Mouse (Mus musculus) G1E-ER4 (cell line): ENCODE measurements around the gene Mapk8ip1. TPM values are rescaled to one million over a fixed set of nuclear protein-coding genes. Genes with fewer than 3 reads are reported as not detected.

Experiments
- GATA1 ChIP-seq: IDR thresholded peaks from one replicate; pipeline ENCODE4 v1.8.0; 2012; ENCODE audit warnings: low read length, inconsistent platforms
- polyA plus RNA-seq: library from polyadenylated mRNA; stranded (reverse); fragments of >175 nt; gene quantifications from 2 replicates; pipeline ENCODE4 v1.2.3, GENCODE M21; 2012

Mapk8ip1 gene
- polyA plus RNA-seq, 1 experiment: 0.11 TPM

GRCm38 (mm10) chr2:92404737-92405136, 3.7 kb upstream of the Mapk8ip1 start:
- no peak for TF ChIP-seq GATA1

GRCm38 (mm10) chr2:92403776-92404319, 2.8 kb upstream of the Mapk8ip1 start:
- TF ChIP-seq GATA1: no peak

GRCm38 (mm10) chr2:92402591-92403326, 1.7 kb upstream of the Mapk8ip1 start:
- TF ChIP-seq GATA1: no peak

- TF ChIP-seq GATA1: no peak
Observed at GRCm38 (mm10) chr2:92400682-92401081, 381 bp downstream of the Mapk8ip1 start.

GRCm38 (mm10) chr2:92397436-92397835, 3.6 kb downstream of the Mapk8ip1 start:
- TF ChIP-seq GATA1: no peak

- no peak for TF ChIP-seq GATA1
Observed at GRCm38 (mm10) chr2:92395535-92395934, 5.5 kb downstream of the Mapk8ip1 start.

GRCm38 (mm10) chr2:92392318-92393264, 8.5 kb downstream of the Mapk8ip1 start:
- no peak for TF ChIP-seq GATA1

GRCm38 (mm10) chr2:92391703-92392317, 9.3 kb downstream of the Mapk8ip1 start:
- TF ChIP-seq GATA1: no peak

GRCm38 (mm10) chr2:92391116-92391515, 9.9 kb downstream of the Mapk8ip1 start:
- TF ChIP-seq GATA1: no peak

- no peak for TF ChIP-seq GATA1
Observed at GRCm38 (mm10) chr2:92390206-92390930, 10.7 kb downstream of the Mapk8ip1 start.

- no peak for TF ChIP-seq GATA1
Observed at GRCm38 (mm10) chr2:92389645-92390044, 11.4 kb downstream of the Mapk8ip1 start.

GRCm38 (mm10) chr2:92388891-92389641, 12.0 kb downstream of the Mapk8ip1 start:
- no peak for TF ChIP-seq GATA1

- TF ChIP-seq GATA1: no peak
Observed at GRCm38 (mm10) chr2:92388081-92388517, 13.0 kb downstream of the Mapk8ip1 start.

GRCm38 (mm10) chr2:92387646-92388045, 13.4 kb downstream of the Mapk8ip1 start:
- TF ChIP-seq GATA1: no peak
